Mouse (Mus musculus) B cell, adult 2 months (primary cell): ENCODE results near the gene Cpped1.

Source experiments
- DNase-seq, 2 experiments: peaks; one replicate each; pipeline ENCODE4 v3.0.0; 2022

Gene Cpped1

DNA sequence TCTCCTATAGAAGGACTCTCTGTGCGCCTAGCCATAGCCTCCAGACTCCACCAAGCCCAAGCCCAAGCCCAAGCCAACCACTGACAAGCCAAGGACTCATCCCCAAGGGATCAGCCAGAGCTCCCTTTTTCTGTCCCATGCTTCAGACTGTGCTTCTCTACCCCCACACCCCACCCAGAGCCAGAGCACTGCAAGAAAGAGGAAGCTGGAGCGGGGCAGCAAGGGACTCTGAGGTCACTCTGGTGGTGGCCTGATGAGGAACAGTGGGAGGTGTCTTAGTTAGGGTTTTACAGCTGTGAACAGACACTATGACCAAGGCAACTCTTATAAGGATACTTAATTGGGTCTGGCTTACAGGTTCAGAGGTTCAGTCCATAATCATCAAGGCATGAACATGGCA is 65.8 kb downstream of the Cpped1 start:
- no peak for DNase-seq

DNA sequence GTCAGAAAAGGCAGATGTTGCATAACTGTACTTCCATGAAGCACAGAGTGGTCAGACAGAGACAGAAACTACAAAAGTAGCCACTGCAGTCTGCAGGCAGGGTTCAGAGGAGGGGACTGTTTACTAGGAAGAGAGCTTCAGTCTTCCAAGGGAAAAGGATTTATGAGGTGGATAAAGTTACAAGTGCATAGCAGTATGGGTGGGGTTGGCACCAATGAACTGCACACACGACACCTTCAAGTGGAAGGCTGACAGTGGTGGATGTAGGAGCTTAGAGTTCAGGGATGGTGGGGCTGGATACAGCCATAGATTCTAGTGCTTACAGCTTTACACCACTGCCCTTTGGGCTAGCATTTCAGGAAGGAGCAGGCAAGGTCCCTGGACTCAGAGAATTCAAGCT is 75.8 kb downstream of the Cpped1 start:
- no peak for DNase-seq

DNA sequence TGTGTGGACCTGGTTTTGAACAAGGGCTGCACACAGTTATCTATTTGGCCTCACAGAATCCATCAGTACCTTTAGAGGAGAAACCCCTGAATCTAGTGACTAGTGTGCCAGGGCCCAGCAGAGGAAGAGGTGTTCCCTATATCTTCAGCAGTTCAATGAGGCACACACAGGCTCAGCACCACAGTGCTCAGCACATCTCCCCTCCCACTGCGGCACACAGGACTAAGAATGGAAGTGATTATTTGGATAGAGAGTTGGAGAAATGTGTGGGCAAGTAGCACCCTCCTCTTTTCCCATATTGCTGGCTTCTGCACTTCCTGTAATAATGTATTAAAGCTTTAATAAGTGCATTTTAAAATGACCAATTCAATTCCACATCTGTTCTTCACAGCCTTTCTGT is 80.4 kb downstream of the Cpped1 start:
- DNase-seq, result no peak

DNA sequence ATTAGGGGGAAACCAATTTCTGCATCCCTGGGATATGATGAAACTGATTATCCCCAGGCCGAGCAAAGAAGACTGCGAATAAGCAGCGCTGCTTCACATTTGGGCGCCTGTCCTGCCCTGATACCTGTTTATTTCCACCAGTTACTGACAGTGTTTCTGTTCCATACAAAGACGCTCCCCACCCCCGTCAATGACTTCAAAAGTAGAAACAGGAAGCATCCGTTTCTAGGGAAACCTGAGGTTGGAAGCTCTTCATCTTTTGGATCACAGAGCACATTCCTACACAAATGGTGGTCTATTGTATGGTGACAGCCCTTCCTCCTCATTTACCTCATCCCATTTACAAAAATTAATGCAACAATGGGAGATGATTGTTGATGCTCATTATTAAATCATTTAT is 84.4 kb downstream of the Cpped1 start:
- no peak for DNase-seq

DNA sequence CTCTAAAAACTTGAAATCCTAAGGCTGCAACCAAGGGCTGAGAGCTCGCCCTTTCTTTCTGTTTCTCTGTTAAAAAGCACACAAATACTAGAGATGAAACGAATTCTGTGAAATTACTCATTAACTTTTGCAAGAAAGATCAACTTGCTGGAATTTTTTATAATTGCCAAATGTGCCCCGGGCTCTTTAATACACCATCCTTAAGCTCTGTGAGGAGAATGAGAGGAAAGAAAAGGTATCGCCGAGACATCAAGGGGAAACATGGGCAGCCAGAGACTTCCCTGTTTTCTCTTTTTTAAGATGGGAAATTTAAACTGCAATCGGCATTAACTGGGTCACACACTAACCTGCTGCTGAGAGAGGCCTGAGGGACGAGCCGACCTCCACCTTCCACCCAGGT is 84.9 kb downstream of the Cpped1 start:
- no peak for DNase-seq

DNA sequence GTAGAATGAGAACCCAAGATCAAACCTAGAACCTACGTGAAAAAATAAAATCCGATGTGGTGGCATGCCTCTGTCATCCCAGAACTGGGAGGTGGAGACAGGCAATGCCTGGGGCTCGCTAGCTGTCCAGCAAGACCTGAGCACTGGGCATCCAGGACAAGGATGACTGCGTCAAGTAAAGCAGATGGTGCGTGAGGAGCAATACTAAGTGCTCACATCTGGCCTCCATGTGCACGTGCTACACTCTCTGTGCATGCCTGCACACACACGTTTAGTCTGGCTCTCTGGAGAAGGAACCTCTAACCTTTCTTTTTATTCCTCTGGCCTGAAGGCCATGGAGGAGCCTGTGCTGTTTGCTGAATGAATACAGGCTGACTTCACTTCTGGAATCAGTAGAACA is 88.5 kb downstream of the Cpped1 start:
- no peak for DNase-seq

DNA sequence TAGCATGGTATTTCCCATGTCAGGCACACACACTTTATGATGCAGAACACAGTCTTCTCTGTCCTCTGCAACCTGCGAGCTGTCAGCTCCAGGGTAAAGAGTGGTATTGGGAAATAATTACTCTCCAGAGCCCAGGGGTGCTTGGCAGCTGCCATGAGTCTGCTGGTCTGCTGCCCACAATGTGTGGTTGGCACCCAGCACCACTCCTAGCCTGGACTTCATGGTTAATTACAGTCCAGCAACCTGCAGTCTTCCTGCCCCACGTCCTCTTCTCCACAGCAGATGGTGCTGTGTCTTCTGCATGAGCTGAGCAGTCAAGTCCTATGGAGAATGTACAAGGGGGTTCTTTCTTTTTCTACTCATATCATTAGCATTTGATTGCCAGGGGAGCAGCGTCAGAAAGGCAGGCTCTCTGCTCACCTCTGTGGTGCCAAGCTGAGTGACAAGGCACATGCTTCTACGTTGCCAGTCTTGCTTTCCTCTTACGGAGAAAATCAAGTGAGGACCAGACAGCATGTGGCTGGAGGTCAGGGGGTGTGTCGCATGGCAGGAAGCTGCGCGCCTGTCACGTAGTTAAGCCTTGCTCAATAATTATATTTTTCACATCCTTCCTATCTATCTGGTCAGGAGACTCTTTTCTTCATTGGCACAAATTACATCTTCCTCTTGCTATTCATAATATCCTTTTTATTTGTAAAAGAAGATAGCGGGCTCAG is 94.2 kb downstream of the Cpped1 start:
- DNase-seq, result no peak

DNA sequence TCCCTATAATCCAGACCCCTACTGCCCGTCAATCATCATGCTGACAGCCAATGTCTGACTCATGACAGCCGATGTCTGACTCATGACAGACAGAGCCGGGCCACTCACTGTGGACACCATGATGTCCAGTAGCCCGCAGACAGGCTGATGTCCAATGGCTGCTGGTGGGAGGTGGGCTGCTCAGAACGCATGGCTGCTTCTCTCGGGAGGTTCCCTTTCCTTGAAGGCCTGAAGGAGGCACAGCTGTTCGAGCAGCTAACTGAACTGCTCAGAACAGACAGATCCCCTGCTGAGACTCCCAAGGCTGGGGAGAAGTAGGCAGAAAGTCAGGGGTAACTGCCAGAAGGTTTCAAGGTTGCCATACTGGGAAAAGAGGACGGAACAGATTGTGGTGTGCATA is 97.1 kb downstream of the Cpped1 start:
- no peak for DNase-seq

DNA sequence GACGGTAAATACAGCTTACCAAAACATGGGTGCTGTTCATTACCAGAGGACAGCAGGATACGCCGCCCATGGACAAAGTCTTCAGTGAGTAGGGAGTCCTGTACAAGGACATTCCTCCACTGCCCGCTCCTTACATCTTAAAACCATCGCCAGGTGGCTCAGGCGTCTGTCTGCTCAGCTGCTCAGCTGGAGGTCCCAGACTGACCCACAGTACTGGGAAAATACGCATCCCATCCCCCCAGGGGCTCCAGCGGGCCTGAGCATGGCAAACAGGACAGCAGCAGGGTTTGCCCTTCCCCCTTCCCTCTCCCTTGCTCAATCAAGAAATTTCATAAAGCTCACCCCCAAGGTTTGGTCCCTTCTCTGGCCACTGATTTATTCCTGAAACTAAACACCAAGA is 99.6 kb downstream of the Cpped1 start:
- no peak for DNase-seq

DNA sequence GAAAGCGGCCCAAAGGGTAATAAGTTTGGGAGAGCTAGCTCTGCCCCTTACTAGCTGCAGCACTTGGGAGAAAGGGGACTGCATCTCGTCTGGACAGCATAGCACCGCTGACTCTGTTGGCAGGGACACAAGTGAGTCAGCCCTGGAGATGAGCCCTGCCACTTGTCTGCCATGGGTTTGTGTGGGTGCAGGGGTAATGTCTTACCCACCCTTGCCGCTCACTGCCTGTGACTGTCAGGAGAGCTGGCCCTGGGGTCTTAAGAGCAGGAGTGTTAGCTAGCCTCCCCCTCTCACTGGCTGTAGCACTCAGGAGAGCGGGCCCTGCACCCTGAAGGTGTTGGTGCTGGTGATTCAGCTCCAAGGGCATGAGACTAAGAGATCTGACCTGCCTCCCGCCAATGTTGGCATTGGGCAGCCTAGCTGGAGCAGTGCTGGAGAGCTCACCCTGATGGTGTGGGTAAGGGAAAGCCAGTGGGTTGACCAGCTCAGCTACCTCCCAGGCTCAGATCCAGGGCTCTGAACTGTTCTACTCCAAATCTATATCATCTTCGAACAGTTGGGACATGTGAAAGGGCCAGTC is 107.2 kb downstream of the Cpped1 start:
- DNase-seq, result no peak

DNA sequence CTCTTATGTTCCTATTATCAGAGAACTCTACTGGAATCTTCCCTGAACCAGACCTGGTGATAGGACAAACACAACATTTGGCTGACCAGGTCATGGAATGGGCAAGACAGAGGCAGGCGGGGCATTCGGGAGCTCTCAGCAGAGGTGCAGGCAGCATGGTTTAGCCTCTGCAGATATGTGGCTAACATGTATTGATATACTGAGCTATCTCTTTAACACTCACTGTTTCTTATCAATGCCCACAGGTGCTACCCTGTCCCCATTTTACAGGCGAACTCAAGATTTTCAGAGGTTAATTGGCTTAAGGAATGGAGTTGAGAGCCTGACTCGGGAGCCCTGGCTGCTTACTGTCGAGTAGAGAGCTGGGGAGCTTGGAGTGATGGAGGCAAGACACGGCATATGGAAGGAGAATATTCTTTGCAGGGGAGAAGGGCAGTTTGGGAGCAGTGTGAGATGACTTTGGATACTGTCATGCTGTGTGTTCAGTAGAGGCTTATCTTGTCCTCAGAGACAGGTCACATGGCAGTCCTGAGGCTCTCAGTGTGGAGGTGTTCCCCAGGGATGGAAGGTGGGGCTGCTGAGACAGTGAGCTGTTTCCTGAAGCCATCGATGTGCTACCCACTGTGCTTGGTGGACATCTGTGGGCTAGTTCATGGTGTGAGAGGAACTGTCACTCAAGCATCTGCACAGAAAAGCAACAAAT is 113.3 kb downstream of the Cpped1 start:
- no peak for DNase-seq

DNA sequence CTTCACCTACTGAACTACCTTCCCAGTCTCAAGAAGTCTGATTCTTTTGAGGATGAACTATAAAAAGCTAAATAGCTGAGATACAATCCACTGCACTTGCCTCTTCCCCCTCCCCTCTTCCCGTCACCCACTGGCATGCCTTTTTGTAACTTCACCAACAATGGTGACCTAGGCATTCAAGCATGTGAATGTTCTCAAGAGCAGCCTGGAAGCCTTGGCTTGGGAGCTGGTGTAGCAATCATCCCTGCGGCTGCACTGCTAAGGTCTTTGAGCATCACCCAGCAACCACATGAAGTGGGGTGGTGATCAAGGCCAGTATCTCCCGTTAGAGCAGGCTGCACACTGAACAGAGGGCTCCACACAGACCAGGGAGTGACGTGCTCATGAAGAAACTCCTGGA is 114.6 kb downstream of the Cpped1 start:
- no peak for DNase-seq

DNA sequence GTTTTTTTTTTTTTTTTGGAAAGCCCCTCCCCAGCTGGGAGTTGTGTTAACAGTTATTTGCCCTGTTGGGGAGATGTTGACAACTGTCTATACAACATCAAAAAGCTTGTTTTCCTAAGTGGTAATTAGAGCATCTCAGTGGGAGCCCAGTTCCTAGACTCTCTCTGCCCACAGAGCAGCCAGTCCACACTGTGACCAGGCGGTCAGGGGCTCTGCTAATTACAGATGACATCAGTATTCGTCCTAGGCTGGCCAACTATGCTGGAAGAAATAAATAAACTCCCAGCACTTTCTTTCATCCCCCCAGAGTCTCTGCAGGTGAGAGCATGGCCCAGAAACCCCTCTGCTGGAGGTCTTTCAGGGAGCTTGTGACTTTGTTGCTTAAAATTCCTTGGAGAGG is 115.9 kb downstream of the Cpped1 start:
- DNase-seq, result no peak

DNA sequence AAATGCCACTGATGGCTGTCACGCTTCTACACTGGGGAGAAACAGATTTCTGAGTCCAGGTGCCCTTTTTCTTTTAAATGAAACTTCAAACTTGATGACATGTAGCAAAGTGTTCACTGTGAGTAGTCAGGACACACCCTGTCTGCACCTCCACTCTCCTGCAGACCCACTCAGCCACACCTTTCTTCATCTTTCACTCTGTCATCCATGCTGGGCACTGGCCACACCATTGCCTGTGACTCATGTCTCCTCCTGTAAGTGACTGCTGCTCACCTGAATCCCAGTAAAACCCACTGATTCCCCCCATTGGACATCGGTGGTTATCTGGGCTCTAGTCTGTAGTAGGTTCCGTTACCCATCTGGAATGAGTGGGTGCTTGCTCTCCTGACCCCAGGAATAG is 118.8 kb downstream of the Cpped1 start:
- DNase-seq, result no peak

DNA sequence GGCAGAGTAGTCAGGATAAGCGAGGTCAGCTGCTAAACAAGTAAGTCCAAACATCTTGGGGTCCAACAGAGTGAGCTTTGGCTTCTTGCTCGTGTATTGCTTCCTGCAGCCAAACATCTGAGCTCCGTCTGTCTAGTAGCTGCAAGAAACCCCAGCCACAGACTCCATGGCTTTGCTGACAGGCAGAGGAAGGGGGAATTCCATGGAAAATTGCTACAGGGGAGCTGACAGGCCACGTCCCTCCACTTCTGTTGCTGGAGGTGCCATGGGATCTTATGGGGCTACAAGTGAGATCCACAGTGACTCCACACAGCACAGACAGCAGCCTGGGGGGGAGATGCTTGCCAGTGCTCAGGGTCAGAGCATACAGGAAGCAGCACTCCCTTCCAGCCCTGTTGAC is 123.4 kb downstream of the Cpped1 start:
- no peak for DNase-seq

DNA sequence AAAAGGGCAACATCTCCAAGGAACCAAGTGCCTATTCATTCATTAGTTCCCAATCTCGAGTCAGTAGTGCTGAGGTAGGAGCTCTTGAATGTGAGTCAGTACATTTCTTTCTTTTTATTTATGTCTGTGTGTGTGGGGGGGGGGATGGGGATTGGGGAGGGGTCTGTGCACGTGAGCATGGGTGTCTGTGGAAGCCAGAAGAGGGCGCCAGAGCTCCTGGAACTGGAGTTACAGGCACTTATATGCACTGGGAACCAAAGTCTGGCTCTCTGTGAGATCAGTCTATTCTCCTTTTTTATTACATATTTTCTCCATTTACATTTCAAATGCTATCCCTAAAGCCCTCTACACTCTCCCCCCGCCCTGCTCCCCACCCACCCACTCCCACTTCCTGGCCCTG is 124.9 kb downstream of the Cpped1 start:
- DNase-seq, result no peak

DNA sequence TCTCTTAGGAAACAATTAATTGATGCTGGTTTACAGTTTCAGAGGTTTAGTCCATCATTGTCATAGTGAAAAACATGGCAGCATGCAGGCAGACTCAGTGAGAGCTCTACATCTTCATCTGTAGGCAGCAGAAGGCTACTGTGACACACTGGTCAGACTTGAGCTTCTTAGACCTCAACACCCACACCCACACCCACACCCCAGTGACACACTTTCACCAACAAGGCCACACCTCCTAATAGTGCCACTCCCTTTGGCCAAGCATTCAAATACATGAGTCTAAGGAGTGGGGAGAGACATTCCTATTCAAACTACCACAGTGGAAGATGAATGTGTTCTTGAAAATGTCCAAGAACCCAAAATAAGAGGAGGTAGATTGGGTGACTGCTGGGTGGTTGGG is 125.9 kb downstream of the Cpped1 start:
- no peak for DNase-seq

DNA sequence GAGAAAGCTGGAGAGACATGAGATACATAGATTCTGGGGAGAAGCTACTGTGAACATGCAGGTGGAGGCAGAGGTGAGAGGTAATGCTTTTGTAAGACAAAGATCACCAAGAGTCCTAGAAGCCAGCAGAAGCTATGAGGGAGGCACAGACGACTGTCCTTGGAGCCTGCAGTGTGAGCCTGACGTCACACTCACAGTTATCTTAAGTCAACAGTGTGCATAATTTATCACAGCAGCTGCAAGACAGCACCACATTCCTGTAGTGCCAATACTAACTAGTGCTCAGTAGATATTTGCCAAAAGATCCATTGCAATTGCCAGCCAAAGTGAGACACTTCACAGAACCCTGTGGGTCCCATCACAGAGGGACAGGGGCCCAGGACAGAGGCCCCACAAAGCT is 127.2 kb downstream of the Cpped1 start:
- DNase-seq, result no peak

DNA sequence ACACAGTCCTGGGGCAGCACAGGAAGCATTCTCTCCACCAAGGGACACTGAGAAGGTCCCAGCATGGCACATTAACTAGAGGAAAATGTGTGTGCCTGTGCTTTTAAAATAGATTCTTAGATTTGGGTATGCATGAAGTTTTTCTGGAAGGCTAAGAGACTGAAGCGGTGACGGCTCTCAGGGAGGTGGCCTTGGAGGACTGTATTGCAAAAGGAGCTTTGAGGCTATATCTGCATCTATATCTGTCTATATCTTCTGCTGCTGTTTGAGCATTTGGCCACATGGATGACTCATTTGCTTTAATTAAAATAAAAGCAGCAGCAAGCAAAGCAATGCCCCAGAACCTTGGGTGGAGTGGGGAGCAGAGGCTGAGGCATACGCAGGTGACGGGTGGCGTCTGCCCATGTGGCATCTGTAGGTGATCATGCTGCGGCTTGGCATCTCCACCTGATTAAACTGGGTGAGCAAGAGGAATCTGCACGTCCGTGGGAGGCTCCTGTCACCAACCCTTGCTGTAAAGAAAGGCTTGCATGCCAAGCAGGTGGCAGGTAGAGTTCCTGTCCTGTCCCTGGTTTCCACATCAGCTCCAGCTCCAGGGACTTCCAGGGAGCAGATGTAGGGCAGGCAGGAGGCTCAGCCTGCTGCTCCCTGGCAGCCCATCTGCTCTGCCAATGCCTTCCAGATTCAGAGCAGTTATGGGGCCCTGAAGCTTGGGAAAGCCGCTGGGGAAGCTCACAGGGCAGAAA is 130.4 kb downstream of the Cpped1 start:
- DNase-seq, result no peak

DNA sequence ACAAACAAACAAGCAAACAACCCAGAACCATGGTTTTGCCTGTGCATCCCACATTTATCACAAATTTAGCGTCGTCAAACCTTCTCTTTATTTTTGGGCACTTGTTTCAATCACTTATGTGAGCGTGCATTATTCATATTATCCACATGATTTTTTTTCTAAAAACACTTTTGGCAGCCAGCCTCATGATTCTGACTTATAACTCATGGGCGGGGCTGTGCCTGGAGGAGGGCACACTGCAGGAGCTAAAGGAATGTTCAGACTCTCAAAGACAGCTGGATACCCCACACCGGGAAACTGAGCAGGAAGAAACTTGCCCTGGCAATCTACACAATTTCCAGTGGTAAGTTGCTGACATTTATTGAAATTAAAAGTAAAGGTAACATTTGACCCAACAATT is 131.1 kb downstream of the Cpped1 start:
- DNase-seq, result no peak

DNA sequence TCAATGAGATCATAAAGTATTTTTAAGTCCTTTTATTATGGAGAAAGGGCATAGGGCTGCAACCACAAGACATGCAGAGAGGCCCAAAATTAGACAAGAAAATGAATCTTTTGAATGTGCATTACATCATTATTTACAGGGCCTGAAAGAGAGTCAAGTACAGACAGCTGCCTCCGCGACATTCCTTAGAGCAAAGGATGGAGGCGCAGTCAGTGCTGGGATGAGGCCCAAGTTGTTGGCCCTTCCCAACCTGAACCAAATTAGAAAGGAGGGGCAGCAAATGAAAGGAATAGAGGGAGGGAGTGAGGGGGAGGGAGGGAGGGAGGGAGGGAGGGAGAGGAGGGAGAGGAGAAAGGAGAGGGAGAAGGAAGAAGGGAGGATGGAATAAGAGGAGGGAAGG is 132.7 kb downstream of the Cpped1 start:
- no peak for DNase-seq

DNA sequence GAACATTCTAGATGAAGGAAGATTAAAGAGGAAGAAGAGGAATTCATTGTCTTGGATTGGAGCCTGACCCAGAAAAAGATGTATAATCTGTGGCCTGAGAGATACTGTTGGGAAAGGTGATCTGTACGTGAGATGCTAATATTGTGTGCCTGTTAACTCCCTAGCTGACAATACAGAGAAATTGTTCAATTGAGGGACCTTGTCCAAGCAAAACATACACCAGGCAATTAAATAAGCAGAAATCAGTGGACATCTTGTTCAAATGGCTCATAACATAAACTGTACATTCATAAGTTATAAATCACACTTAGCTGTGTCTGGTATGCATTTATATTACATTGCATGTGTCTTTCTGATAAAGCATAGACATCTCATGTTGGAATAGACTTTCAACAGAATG is 134.9 kb downstream of the Cpped1 start:
- no peak for DNase-seq

DNA sequence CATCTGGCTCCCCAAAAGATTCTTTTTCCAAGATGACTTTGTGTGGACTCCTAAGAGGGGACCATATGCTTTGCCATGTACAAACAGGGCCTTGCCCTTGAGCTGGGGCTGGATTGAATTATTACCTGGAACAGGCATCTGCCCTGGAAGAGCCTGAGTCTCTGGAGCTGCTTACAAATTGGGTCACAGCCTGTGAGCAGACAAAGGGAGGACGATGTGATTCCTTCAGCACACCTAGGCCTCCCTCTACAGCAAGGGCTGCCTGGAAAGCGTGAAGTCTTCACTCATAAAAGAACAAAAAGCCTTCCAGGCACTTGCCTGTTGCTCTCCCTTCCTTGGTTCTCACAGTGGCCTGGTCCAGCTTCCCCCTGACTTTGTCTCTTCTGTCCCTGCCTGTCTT is 136.9 kb downstream of the Cpped1 start:
- DNase-seq, result no peak

DNA sequence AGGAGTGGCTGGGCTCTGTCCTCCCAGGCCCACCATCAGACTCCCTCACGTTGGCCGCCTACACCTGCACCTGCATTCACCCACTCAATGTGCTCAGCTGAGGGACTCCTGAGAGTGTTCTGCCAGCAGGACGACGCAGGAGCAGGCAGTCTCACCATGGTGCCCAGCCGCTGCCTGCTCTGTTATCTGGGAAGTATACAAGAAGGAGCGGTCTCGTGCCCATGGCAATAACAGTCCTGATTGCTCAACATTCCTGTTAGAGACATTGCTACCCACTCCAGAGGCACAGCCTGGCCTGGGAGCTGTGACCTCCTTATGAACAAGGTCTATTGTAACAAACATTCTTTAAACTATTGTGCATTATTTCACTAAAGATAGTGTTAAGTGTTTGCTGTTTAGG is 151.3 kb downstream of the Cpped1 start:
- no peak for DNase-seq
